Mouse (Mus musculus): Measurements from ENCODE around the gene Susd3.

Gene Susd3

GRCm38 (mm10) chr13:49183161-49183560 is 65.3 kb downstream of the Susd3 start:
- DNase-seq, result no peak

DNA sequence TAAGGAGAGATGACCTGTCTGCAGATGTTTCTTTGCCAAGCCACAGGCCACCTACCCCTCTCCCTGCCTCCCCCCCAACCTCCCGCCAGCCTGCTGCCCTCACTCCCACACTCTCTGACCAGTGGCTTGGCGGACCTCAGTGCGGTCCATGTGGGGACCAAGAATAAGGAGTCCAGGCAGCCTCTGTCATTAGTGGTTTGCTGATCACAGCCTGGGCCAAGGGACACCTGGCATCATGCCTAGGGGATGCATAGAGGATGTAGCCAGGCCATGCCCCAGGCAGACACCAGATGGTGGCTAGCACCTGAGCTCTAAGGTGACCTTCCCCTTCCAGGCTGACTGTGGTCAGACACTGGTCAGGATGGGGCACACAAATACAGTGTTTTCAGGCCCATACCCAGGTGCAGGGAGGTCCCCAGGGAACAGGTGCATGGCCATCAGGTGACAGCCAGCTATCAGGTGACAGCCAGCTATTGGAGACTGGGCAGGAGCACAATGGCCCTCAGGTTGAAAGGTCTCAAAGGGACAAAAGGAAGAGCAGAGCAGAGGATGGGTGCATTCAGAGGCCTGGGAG is 67.0 kb downstream of the Susd3 start:
- no peak for DNase-seq

DNA sequence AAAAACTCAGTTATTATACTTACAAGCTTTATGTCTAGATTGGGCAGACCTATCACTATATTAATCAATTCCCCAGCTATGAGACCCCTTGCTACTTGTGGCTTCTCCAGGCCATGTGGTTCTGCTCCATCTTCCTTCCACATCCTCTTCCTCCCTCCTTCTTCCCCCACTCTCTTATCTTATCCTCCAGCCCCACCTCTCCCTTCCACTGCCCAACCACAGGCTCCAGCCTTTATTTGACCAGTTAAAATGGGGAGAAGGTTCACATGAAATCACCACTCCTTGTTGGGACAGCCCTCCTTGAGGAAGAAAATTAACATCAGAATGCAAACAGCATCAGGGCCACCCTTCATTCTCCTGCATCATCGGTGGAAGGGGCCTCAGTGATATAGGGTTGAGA is 67.8 kb downstream of the Susd3 start:
- no peak for DNase-seq
